Mouse (Mus musculus) mouse trophoblast stem cell (cell line): ENCODE results near the gene Aasdh.
"Not testable (repeated sequence)": the region's sequence is repeated elsewhere in the genome, so short reads cannot be mapped to it uniquely, and the experiment has no call there.

ENCODE experiments used
- in situ Hi-C, 2 experiments: fragments of 300-500 bp; cut with MseI, MboI; formaldehyde crosslinking; loops; 2 replicates in 1 of 2; 3 replicates in 1 of 2; pipeline ENCODE4 v1.15.1; 2025

Aasdh gene

GRCm38 (mm10) chr5:76905405-76906154 is at the start of gene Aasdh:
Gene Aasdh (minus strand): TSS chr5:76905514.
- in situ Hi-C loops, result no loop called here

DNA sequence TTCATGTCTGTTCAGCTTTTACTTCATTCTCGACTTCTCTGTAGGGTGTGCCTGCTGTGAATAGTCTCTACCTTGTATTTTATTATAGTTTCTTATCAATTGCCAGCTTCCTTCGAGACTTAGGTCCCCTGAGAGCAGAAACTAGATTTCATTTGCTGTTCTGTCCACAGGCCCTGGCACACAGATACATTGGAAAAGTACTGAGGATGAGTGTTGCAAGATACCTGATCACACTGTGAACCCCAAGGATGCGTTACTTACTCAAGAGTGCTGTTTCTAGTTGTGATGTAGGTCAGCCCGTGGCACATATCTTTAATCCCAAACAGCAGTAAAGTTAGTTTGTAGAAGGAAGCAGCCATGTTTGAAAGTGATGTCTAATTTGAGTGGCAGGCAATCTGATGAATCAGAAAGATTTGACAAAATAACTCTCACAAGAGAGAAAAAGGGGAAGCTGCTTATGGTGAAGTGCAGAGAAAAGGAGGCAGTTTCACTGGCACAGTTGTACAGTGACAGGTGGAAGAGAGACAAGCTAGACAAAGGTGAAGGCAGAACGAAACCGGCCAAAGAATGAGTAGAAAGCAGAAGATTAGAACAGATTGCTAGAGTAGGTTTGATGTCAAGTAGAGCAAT is 49.1 kb upstream of the Aasdh start:
- in situ Hi-C loops, result no loop called here

DNA sequence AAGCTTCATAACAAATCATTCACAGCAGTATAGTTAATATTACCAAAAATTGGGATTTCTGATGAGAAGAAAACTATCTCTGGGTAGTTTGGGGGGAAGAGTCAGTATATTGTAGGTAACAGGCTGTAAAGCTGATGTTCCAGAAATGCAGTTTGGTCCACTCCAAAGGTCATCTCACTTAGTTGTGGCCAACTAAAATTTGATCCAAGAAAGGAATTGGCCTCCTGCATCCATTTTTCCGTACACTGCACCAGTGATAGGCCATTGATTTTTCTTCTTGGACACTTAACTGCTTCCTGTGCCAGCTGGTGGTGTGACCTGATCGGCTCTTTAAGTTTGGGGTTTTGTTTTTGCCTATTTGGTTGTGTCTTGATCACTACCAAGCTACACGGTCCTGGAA is 48.5 kb upstream of the Aasdh start:
- in situ Hi-C loops, result no loop called here

DNA sequence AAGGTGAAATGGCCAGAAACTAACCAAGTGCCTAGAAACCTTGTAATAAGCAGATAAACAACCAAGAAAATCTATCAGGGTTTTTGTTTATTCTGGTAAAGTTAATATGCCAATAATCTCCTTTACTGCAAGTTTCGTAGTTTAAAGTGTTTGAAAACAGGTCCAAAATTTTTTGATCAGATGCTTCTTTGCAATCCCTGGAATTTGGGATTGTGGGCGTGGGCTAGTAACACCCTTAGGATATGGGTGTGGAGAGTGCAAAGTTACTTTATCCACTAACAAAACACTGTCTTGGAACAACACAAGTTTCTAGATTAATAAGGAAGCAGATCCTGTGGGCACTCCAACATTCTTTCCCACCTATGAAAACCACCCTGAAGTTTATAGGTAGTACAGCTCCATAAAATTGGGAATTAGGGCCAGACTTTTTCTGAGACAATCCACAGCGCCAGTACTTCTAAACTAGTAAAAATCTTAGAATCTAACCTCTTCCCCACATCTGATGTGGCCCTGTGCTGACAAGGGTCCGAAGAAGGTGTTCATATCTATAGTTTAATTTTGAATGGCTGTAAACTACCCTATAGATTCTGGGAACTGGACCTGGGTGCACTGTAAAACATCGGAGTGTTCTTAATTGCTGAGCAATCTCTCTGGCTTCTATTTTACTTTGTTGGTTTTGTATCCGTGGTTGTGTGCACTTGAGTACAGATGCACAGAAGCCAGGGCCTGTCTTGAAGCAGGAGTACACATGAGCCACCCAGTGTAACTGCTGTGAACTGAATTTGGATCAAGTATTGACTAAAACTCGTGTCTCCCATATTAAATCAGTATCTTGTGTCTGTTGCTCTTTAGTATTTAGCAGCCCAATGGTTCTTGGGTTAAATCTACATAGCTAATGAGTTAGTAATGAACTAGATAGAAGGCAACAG is 47.1 kb upstream of the Aasdh start:
- in situ Hi-C loops, result no loop called here

- in situ Hi-C loops, result no loop called here
Observed at GRCm38 (mm10) chr5:76951106-76952027, 46.1 kb upstream of the Aasdh start, which contains the start of the genes Paics and Ppat. Gene Paics (plus strand): TSS chr5:76951307. Gene Ppat (minus strand): TSS chr5:76951578.

DNA sequence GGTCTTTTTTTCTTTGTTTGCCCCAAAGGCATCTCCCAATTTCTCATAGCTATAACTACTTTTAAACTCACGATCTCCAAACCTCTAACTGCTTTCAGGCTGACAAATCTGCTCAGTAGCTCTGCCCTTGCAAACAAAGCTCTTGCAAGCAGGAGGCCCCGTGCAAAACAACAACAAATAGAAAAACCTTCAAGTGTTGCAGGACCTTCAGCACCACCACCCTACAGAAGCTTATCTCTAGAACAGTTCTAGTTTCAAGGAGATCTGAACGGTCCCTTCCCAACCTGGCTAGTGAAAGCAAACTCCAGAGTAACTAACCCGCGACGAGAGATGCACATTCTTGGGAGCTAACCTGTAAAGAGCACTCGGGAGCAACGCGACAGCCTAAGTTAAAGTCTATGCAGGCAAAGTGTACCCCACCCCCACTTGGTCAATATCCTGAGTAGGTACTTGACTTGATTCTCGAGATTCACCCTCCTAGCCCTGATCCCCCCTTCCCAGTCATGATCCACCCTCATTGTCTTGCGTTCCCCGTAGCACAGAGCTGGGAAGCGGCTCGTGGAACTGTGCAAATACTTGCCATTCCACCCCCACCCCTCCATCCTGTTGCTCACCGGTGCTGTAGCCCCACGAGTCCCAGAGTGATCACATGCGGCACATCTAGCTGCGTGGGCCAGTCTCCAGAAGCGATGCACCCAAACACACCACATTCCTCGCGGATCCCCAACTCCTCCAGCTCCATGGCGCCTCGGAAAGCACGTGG is 45.2 kb upstream of the Aasdh start:
- in situ Hi-C loops, result no loop called here

GRCm38 (mm10) chr5:76947758-76948157 is 42.4 kb upstream of the Aasdh start:
- in situ Hi-C loops, result no loop called here

DNA sequence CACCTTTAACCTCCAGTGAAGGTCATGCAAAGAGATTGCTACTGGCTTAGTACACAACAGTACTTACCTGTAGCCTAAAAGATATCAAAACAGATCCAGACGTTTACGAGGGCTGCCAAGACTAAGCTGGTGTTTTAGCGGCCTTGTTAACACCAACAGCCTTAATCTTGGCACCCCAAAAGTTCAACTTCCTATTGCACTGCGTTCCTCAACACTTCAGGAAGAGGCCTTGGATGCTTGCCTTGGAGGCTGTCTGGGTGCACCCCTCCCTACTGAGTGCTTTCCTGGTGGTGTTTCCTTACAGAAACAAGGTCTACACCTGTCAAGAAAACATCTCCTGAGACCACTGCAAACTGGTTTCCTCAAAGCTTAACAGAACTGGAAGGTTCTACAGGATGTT is 41.8 kb upstream of the Aasdh start:
- in situ Hi-C loops, result no loop called here

GRCm38 (mm10) chr5:76945678-76946033 is 40.3 kb upstream of the Aasdh start:
- in situ Hi-C loops, result no loop called here

DNA sequence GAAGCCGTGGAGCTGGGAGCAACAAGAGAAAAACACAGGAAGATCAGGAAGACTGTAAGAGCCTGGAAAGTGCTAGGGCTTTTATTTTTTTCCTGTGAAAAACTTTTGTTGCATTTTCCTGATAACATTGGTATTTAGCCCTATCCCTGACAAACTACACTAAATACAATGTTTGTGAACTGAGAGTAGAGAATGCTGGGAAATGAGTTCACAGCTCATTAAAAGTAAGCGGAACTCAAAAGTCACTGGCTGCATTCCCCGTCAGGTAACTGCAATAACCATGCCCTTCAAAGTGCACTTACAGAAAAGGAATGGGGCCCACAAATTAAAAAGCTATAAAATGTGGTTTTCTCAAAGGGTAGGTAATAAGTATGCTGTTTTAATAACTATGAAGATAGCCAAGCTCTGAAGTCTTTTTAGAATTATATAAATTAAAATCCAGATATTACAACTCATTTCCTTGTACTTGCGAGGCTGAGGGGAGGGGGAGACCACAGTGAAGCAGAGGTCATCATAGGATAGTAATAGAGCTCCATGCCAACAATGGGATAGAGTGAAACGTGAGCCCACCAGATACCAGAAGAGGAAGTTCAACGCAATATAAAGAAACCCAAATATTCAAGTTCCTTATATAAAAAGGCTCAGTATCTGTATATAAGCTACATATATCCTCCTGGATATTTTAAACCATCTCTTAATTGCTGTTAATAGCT is 39.8 kb upstream of the Aasdh start:
- in situ Hi-C loops, result no loop called here

- in situ Hi-C loops, result no loop called here
Observed at GRCm38 (mm10) chr5:76942505-76942904, 37.2 kb upstream of the Aasdh start.

DNA sequence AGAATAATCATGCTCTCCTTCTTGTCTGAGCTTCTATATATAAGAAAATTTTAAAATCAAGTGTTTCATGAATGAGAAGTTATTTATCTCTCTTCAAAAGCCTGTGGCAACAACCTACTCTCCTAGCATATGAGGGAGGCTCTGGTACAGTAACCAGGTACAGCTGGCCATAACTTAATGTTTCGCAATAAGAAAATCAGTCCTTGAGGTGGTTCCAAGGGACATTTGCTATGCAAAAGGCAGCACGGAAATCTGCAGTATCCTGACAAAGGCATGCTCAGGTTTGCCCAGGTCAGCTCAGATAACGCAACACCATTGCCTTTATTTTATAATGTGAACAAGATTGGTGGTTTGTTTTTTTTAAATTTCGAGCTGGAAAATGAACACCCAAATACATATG is 36.7 kb upstream of the Aasdh start:
- in situ Hi-C loops, result no loop called here

DNA sequence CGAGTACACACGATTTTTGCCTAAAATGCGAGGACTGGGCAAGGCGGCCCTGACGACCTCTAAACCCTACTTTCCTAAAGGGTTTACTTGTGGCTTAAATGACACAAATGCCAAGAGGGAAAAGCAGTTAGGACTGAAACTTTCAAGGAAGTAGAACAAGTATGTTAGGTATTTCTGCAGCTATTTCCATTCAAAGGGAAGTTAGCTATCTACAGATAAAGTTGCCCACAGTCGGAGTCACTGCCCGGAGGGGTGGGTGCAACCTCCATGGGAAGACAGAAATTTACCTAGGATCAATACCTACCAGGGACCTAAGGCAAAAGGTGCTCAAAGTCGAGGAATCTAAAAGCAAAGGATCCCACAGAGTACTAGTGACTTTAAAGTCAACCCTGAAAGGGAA is 34.4 kb upstream of the Aasdh start:
- in situ Hi-C loops, result no loop called here

DNA sequence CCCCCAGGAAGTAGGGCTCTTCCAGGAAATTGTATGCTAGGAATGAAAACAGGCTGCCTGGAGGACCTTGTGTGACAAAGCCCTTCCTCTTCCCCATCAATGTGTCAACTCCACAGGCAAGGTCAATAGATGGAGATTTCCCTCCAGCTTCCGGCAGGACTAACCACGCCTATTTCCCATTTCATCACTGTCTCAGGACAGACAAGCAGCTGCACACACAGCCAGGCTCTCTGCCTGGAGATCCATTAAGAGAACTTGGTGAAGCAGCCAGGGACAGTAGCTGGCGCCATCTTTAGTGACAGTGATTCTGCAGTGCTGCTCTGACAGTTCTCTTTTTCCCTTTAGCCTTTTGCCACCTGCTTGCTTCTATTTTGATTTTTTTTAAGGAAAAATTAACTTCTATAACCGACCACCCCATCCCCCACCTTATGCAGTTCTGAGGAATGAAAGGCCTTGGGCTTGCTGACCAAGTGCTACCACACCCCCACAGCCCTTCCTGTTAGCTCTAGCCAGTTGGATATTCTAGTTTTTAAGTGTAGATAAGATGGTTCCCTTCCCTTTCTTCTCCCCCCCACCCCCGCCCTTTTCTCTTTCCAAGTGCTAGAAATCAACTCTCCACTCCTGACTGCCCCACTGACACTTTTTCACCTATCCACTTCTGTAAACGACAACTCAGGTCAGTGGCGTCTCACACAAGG is 24.0 kb upstream of the Aasdh start:
- in situ Hi-C loops, result no loop called here

DNA sequence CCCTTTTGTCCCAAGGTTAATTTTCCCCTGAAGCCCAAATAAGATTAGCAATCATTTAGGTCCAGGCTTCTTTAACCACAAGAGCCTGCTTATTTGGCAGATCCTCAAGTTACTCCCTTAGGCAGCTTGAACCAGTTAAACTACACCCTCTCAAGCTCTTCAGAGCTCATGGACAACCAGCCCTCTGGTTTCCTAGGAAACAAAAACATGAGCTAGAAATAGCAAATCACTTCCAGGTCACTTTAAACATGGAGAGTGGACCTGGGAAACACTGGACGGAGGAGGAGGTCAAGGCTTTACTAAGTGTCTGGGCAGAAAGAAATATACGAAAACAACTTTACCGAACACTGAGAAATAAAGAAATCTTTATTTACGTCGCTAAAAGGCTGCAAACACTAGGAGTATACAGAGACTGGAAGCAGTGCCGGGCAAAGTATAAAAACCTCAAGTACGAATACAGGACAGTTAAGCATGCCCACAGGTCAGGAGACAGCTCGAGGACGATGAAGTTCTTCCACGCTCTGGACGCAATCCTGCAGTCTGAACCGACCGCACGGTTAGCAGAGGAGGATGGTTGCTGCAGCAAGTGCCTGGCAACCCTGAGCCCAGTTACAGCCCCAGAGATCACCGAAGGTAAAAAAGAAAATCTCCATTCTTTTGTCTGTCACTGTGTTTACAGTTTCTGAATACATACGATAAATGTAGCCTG is 23.0 kb upstream of the Aasdh start:
- in situ Hi-C loops, result no loop called here

- in situ Hi-C loops, result no loop called here
Observed at GRCm38 (mm10) chr5:76924296-76924695, 19.0 kb upstream of the Aasdh start.

GRCm38 (mm10) chr5:76923428-76923827 is 18.1 kb upstream of the Aasdh start:
- in situ Hi-C loops, result no loop called here

DNA sequence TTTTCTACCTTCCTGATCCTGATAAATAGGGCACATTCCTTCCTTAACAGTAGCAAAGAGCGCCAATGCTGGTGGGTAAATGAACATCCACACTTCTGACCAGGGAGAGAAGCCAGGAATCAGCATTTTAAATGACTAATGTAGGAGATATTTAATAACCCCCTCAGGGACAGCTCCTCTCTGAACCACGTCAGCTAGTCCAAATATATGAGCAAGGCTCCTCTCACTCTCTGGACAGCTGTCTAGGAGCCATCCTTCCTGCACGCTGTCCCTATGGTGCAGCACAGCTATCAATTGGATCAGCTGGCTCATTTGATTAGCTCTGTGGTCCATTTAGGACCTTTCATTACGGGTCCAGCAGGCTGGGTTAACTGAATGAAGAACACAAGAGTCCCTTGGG is 17.5 kb upstream of the Aasdh start:
- in situ Hi-C loops, result no loop called here

DNA sequence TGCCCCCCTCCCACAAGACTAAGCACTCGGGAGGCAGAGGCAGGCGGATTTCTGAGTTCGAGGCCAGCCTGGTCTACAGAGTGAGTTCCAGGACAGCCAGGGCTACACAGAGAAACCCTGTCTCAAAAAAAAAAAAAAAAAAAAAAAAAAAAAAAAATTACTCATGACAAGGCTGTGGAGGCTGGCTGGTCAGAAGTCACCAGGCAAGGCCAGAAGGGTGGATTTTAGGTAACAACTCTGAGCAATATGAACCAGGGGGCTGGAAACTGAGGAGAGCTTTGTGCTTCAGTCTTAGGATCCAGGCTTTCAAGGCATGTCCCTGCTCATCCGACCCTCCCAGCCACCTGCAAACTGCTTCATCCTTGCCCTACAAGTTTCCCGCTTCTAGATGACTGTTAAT is 7.2 kb upstream of the Aasdh start:
- in situ Hi-C loops, result not testable (repeated sequence)
